Mouse (Mus musculus) kidney, postnatal 0 days (tissue): ENCODE data around the gene Cbx4. TPM values are rescaled to one million over a fixed set of nuclear protein-coding genes. Genes with fewer than 3 reads are reported as not detected.

Experiments
- ATAC-seq: fragments of 200-750 bp; cut with Nextera tagmentation; replicated peaks from 2 replicates; pipeline ENCODE4 v1.8.0; 2017; ENCODE audit warnings: low read depth, moderate number of reproducible peaks, moderate TSS enrichment, moderate library complexity; ENCODE audit not compliant: low FRiP score
- DNase-seq: peaks from one replicate; pipeline ENCODE4 v3.0.0-alpha.2; 2016; ENCODE audit warnings: low spot score
- H3K27ac ChIP-seq: fragments of 300-500 bp; sonication (generic); 2 replicates; pipeline ENCODE4 v1.5.1; 2014; ENCODE audit warnings: mild to moderate bottlenecking
- H3K27me3 ChIP-seq: fragments of 300-500 bp; sonication (generic); 2 replicates; pipeline ENCODE4 v1.6.1; 2014; ENCODE audit warnings: low read length, mixed read lengths; ENCODE audit not compliant: insufficient read depth
- H3K36me3 ChIP-seq: fragments of 300-500 bp; sonication (generic); 2 replicates; pipeline ENCODE4 v1.6.1; 2014; ENCODE audit warnings: low read length, mixed read lengths; ENCODE audit not compliant: insufficient read depth
- H3K4me1 ChIP-seq: fragments of 300-500 bp; sonication (generic); replicated peaks from 2 replicates; pipeline ENCODE4 v1.6.1; 2014; ENCODE audit warnings: antibody characterized with exemption, low read length, mixed read lengths; ENCODE audit not compliant: insufficient read depth
- H3K4me2 ChIP-seq: fragments of 300-500 bp; sonication (generic); 2 replicates; pipeline ENCODE4 v1.6.1; 2014; ENCODE audit warnings: mild to moderate bottlenecking, low read length, moderate library complexity, mixed read lengths
- H3K4me3 ChIP-seq: fragments of 300-500 bp; sonication (generic); replicated peaks from 2 replicates; pipeline ENCODE4 v1.5.1; 2014; ENCODE audit warnings: low read depth, low read length
- H3K9ac ChIP-seq: fragments of 300-500 bp; sonication (generic); 2 replicates; pipeline ENCODE4 v1.6.1; 2014; ENCODE audit warnings: low read depth, low read length
- H3K9me3 ChIP-seq: fragments of 300-500 bp; sonication (generic); replicated peaks from 2 replicates; pipeline ENCODE4 v1.6.1; 2016; ENCODE audit warnings: low read length, inconsistent platforms, mixed read lengths
- CTCF ChIP-seq: IDR thresholded peaks from 2 replicates; pipeline ENCODE4 v1.5.1; 2016; ENCODE audit warnings: antibody characterized with exemption, low read depth, mild to moderate bottlenecking, moderate library complexity
- WGBS: fragments of 180-500 bp; shearing (Covaris S2); extraction: QIAGEN DNeasy Blood & Tissue Kit; methylation state at CpG from one replicate; pipeline ENCODE4 v1.1.7; 2014; 5-methylcytosine and 5-hydroxymethylcytosine counted together
- polyA plus RNA-seq: library from polyadenylated mRNA; unstranded; fragments of >200 nt; fragmentation: Nextera tagmentation; extraction: Ambion mirVana; gene quantifications from 2 replicates; pipeline ENCODE4 v1.2.1, GENCODE M21; 2015

Cbx4 gene
- polyA plus RNA-seq, 1 experiment from 2014 or later = 9.7 TPM

GRCm38 (mm10) chr11:119091598-119091991, 5.6 kb upstream of the Cbx4 start:
- Histone ChIP-seq H3K27me3 (peaks cover 31% of the 10 kb centered on the region), H3K4me1 (peaks cover 27% of the 10 kb centered on the region; the same call in 1 of the 2 replicates), H3K27ac (no peak overlapping the region), H3K4me2 (peak overlapping the region; percentile 94), H3K9me3 (no peaks in the 10 kb centered on the region), H3K9ac (no peak overlapping the region), H3K4me3 (no peak overlapping the region), H3K36me3 (no peaks in the 10 kb centered on the region)
- WGBS = 13% methylated on average over 8 of the region's 8 CpGs
- ATAC-seq (peak; percentile 29), DNase-seq (peak; percentile 80)
- TF ChIP-seq CTCF = peak; percentile 89

DNA sequence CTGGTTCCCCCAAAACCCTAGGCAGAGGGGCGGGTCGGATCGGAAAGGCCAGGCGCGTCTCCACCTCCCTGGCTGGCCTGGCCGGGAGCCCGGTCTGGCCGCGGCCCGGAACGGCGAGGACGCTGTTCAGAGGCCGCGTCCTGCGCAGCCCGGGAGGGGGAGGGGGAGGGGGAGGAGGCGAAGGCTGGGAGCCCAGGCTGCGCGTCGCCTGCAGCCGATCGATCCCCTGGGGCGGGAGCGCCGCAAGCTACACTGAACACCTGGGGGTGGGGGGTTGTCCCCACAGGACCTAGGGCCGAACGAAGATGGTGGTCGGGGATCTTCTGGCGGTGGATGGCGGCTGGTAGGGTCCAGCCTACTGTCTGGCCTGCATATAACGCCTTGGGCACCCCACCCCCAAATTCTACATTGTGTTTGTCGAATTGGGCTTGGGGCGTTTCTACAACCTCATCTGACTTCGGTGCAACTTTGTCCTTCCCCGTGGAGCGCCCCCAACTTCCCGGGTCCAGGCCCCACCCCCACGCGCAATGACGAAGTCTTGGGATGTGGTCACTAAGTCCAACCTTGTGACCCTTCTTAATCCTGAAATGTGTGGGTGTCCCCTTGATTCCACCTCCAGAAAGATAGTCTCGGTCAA, 5.1 kb upstream of the Cbx4 start:
- ATAC-seq (peak; percentile 31), DNase-seq (peak; percentile 74)
- Histone ChIP-seq H3K4me1 (peaks cover 30% of the 10 kb centered on the region; the same call in 1 of the 2 replicates), H3K27ac (0 out of 2 replicates have a peak overlapping the region, but pooled peaks have one; percentile 21), H3K27me3 (peaks cover 31% of the 10 kb centered on the region), H3K36me3 (no peaks in the 10 kb centered on the region), H3K4me2 (peak overlapping the region; percentile 94), H3K9ac (peak overlapping the region; percentile 65), H3K4me3 (peak overlapping the region; percentile 42), H3K9me3 (no peaks in the 10 kb centered on the region)
- no peak for TF ChIP-seq CTCF
- 1% methylated on average over 31 of the region's 42 CpGs for WGBS

GRCm38 (mm10) chr11:119090076-119090960, 4.3 kb upstream of the Cbx4 start:
- DNase-seq = no peak
- H3K27me3 ChIP-seq = peaks cover 31% of the 10 kb centered on the region
- ATAC-seq = no peak

GRCm38 (mm10) chr11:119089235-119090075, 3.4 kb upstream of the Cbx4 start:
- Histone ChIP-seq H3K36me3 (no peaks in the 10 kb centered on the region), H3K4me3 (peak overlapping the region; percentile 42), H3K9ac (no peak overlapping the region), H3K27ac (no peak overlapping the region), H3K27me3 (peaks cover 31% of the 10 kb centered on the region), H3K9me3 (no peaks in the 10 kb centered on the region), H3K4me1 (peaks cover 33% of the 10 kb centered on the region; the same call in 1 of the 2 replicates), H3K4me2 (peak overlapping the region; percentile 94)
- TF ChIP-seq CTCF = no peak
- ATAC-seq = no peak
- no peak for DNase-seq
- under 1% methylated on average over 41 of the region's 41 CpGs for WGBS

More at GRCm38 (mm10) chr11:119090076-119090960, 4.3 kb upstream of the Cbx4 start:
- peak overlapping the region; percentile 42 for H3K4me3 ChIP-seq
- H3K4me1 ChIP-seq = peaks cover 30% of the 10 kb centered on the region; the same call in 1 of the 2 replicates
- peak overlapping the region; percentile 65 for H3K9ac ChIP-seq
- peak overlapping the region; percentile 94 for H3K4me2 ChIP-seq
- no peaks in the 10 kb centered on the region for H3K9me3 ChIP-seq
- 0 out of 2 replicates have a peak overlapping the region, but pooled peaks have one; percentile 21 for H3K27ac ChIP-seq
- under 1% methylated on average over 68 of the region's 75 CpGs for WGBS
- TF ChIP-seq CTCF = no peak
- H3K36me3 ChIP-seq = no peaks in the 10 kb centered on the region

- H3K4me1 ChIP-seq = peaks cover 41% of the 10 kb centered on the region
- no peak overlapping the region for H3K27ac ChIP-seq
- H3K9me3 ChIP-seq = no peaks in the 10 kb centered on the region
- H3K4me3 ChIP-seq = no peak overlapping the region
- no peak overlapping the region for H3K9ac ChIP-seq
- peak; percentile 50 for TF ChIP-seq CTCF
- no peak for ATAC-seq
- no peak overlapping the region for H3K4me2 ChIP-seq
- peaks cover 31% of the 10 kb centered on the region for H3K27me3 ChIP-seq
- DNase-seq = peak; percentile 60
- WGBS = 3% methylated on average over 28 of the region's 28 CpGs
- no peaks in the 10 kb centered on the region for H3K36me3 ChIP-seq
These were observed 2.6 kb upstream of the Cbx4 start for GRCm38 (mm10) chr11:119088391-119089234.
